Mouse (Mus musculus) ovary, postnatal 36 days (tissue): ENCODE results near the gene Otog.

Experiments
- DNase-seq: peaks from one replicate; pipeline ENCODE4 v3.0.0; 2022; ENCODE audit warnings: low spot score, mixed read lengths

The Otog gene

GRCm38 (mm10) chr7:46240696-46241095 is at the start of gene Otog:
Gene Otog, plus strand, starts transcription at chr7:46240987.
- no peak for DNase-seq

- DNase-seq = no peak
Measured at GRCm38 (mm10) chr7:46195356-46195755, 45.4 kb upstream of the Otog start.

GRCm38 (mm10) chr7:46200021-46200420 is 40.8 kb upstream of the Otog start:
- DNase-seq = no peak

- DNase-seq = no peak
Measured at GRCm38 (mm10) chr7:46201649-46202048, 39.1 kb upstream of the Otog start.

- DNase-seq = peak; percentile 35
Measured at GRCm38 (mm10) chr7:46204046-46204471, 36.7 kb upstream of the Otog start.

- no peak for DNase-seq
Measured at GRCm38 (mm10) chr7:46204775-46205174, 36.0 kb upstream of the Otog start.

GRCm38 (mm10) chr7:46208131-46208530 is 32.7 kb upstream of the Otog start:
- no peak for DNase-seq

- DNase-seq = no peak
Measured at GRCm38 (mm10) chr7:46210276-46210675, 30.5 kb upstream of the Otog start.

GRCm38 (mm10) chr7:46216481-46216880 is 24.3 kb upstream of the Otog start:
- no peak for DNase-seq

GRCm38 (mm10) chr7:46218415-46218814 is 22.4 kb upstream of the Otog start:
- no peak for DNase-seq

GRCm38 (mm10) chr7:46220591-46221129 is 20.1 kb upstream of the Otog start:
- no peak for DNase-seq

GRCm38 (mm10) chr7:46226253-46226652 is 14.5 kb upstream of the Otog start:
- peak; percentile 41 for DNase-seq

GRCm38 (mm10) chr7:46226936-46227335 is 13.9 kb upstream of the Otog start:
- no peak for DNase-seq

GRCm38 (mm10) chr7:46235948-46236347 is 4.8 kb upstream of the Otog start:
- no peak for DNase-seq

- no peak for DNase-seq
Measured at GRCm38 (mm10) chr7:46236363-46236762, 4.4 kb upstream of the Otog start.

- no peak for DNase-seq
Measured at GRCm38 (mm10) chr7:46237192-46237591, 3.6 kb upstream of the Otog start.

- no peak for DNase-seq
Measured at GRCm38 (mm10) chr7:46238346-46238745, 2.4 kb upstream of the Otog start, which contains the start of gene Ush1c. Gene Ush1c, minus strand, starts transcription at chr7:46238503.

- DNase-seq = no peak
Measured at GRCm38 (mm10) chr7:46240091-46240490, 696 bp upstream of the Otog start.

- no peak for DNase-seq
Measured at GRCm38 (mm10) chr7:46246876-46247275, 6.1 kb downstream of the Otog start.

- no peak for DNase-seq
Measured at GRCm38 (mm10) chr7:46247606-46248005, 6.8 kb downstream of the Otog start.

GRCm38 (mm10) chr7:46251841-46252240 is 11.1 kb downstream of the Otog start:
- DNase-seq = no peak

GRCm38 (mm10) chr7:46276156-46276555 is 35.4 kb downstream of the Otog start:
- DNase-seq = no peak

- no peak for DNase-seq
Measured at GRCm38 (mm10) chr7:46279946-46280345, 39.2 kb downstream of the Otog start.

GRCm38 (mm10) chr7:46280896-46281295 is 40.1 kb downstream of the Otog start:
- DNase-seq = no peak

- DNase-seq = no peak
Measured at GRCm38 (mm10) chr7:46282276-46282675, 41.5 kb downstream of the Otog start.
